Mouse (Mus musculus) liver, adult 2 months (tissue): ENCODE measurements around the gene Spock2.

Experiments
- CTCF ChIP-seq: fragments of 200-500 bp; IDR thresholded peaks from 2 replicates; pipeline ENCODE4 v1.5.1; 2011; ENCODE audit warnings: low read depth, low read length, control low read depth
- POLR2A ChIP-seq: fragments of 200-500 bp; IDR thresholded peaks from 2 replicates; pipeline ENCODE4 v1.6.1; 2011; ENCODE audit warnings: low read length, control low read depth; ENCODE audit not compliant: insufficient read depth; ENCODE audit errors: extremely low read depth

DNA sequence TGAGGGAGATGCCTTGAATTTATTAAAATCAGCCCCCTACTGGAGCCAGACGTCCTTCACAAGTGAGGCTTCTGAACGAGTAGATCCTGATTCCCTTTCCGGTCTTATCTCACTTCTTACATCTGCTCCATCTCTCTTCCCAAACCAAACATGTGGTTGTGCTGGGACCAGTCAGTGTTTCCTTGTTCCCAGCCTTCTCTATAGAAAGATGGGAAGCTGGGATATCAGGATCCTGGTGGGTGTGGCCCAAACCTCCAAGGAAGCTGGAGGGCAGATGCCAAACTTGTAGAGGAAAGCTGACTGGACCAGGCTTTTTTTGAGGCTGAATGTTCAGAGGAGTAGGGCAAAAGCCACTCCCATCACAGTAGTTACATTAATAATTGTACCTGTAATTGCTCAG lies 68.5 kb downstream of the Spock2 start:
- TF ChIP-seq POLR2A (no peak), CTCF (no peak)
